Comparison of ENCODE assay signal across 10 mouse cellular contexts in the genomic region with DNA sequence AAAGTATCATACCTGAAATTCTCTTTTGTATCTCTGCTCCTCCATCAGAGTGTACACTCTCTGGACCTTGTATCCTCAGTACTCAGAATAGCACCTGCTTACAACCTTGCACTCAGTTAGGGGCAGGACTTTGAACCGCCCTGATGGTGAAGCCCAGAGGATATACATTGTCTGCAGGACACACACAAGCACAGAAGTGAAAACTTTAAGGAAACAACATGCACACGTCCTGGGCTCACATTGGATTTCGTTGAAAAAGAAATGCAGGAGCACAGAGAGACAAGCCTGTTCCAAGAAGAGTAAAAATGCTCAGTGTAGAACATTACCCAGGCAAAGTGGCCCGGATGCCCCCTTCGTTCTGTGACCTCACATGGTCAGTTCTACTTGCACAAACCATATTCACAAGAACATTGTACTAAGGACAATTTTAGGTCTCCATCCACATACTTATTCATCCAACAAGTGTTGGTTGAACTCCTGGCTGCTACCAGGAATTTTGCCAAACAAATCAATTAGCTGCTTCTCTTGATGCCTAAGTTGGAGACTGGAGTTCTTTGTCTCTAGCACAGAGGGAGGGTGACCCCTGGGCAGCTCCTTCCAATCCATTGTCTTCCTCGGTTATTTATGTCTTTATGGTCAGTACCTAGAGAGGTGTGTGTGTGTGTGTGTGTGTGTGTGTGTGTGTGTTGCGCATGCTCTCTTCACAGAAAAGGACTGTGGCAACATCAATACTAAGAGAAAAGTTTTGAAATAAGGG. TPM values are rescaled to one million over a fixed set of nuclear protein-coding genes. Genes with fewer than 3 reads are reported as not detected.
DNase-seq lines count a peak whose midpoint lies in the region; ATAC-seq lines count a peak whose summit lies in the region.
"Had no signal": no experiment of that assay in that cellular context is flagged by ENCODE, and none has a peak within 500 bp of the region (broad histone marks: within the 10 kb centered on the region; RNA-seq: fewer than 3 reads in every experiment).

No protein-coding gene starts in this region.

- H3K27ac ChIP-seq in forebrain, embryonic 10.5 days, result peak overlapping the region; percentile 99
- H3K27ac ChIP-seq in forebrain, embryonic 15.5 days (replicated peaks), result no peak overlapping the region
- H3K27ac ChIP-seq in lung, embryonic 16.5 days (ENCODE audit: low read length), result no peak overlapping the region; the same call in 1 of the 2 replicates
- H3K27ac ChIP-seq in hindbrain, embryonic 16.5 days (ENCODE audit: low read depth, low read length), result no peak overlapping the region

- no peak for ATAC-seq in forebrain, embryonic 15.5 days (replicated peaks)
- no peak for ATAC-seq in lung, embryonic 16.5 days (ENCODE audit: low read depth)
- no peak for ATAC-seq in hindbrain, embryonic 16.5 days

- H3K36me3 ChIP-seq in forebrain, embryonic 10.5 days (replicated peaks), result peaks cover 11% of the 10 kb centered on the region
- H3K36me3 ChIP-seq in forebrain, embryonic 15.5 days, result no peaks in the 10 kb centered on the region
- peaks cover 3% of the 10 kb centered on the region; the same call in 1 of the 2 replicates for H3K36me3 ChIP-seq in lung, embryonic 16.5 days (ENCODE audit: control insufficient read depth, insufficient read depth, low read length)
- H3K36me3 ChIP-seq in hindbrain, embryonic 16.5 days (ENCODE audit: control insufficient read depth, insufficient read depth, low read length), result no peaks in the 10 kb centered on the region

- no peak overlapping the region for H3K4me2 ChIP-seq in forebrain, embryonic 15.5 days (replicated peaks)
- H3K4me2 ChIP-seq in lung, embryonic 16.5 days (ENCODE audit: low read depth, low read length), result peak overlapping the region; percentile 54
- H3K4me2 ChIP-seq in hindbrain, embryonic 16.5 days (ENCODE audit: low read length), result peak overlapping the region; percentile 91

- peak; percentile 37 for DNase-seq in forebrain, embryonic 10.5 days (ENCODE audit: extremely low spot score, low spot score)
- DNase-seq in lung, postnatal 10 days, result no peak
- peak; percentile 70 for DNase-seq in retina, embryonic 14.5 days (ENCODE audit: low spot score)
- no peak for DNase-seq in urinary bladder, postnatal 36 days (ENCODE audit: low spot score in 2 of 2)
- DNase-seq in cerebellum, adult 8-10 months, result no peak
- DNase-seq: B cell, adult 2 months; layer of hippocampus, postnatal 36 days had no signal

- H3K4me3 ChIP-seq in forebrain, embryonic 10.5 days, result peak overlapping the region; percentile 74
- H3K4me3 ChIP-seq in forebrain, embryonic 15.5 days, result no peak overlapping the region
- no peak overlapping the region for H3K4me3 ChIP-seq in lung, embryonic 16.5 days (ENCODE audit: low read length)
- no peak overlapping the region for H3K4me3 ChIP-seq in hindbrain, embryonic 16.5 days (ENCODE audit: low read length)

- peaks cover 25% of the 10 kb centered on the region for H3K27me3 ChIP-seq in forebrain, embryonic 10.5 days (ENCODE audit: poor library complexity, severe bottlenecking)
- no peaks in the 10 kb centered on the region for H3K27me3 ChIP-seq in forebrain, embryonic 15.5 days
- H3K27me3 ChIP-seq in lung, embryonic 16.5 days (ENCODE audit: control insufficient read depth, insufficient read depth, low read depth, low read length), result no peaks in the 10 kb centered on the region
- H3K27me3 ChIP-seq in hindbrain, embryonic 16.5 days (replicated peaks; ENCODE audit: control insufficient read depth, insufficient read depth, low read length), result peaks cover 5% of the 10 kb centered on the region

- H3K9ac ChIP-seq in forebrain, embryonic 15.5 days (replicated peaks), result no peak overlapping the region
- H3K9ac ChIP-seq in lung, embryonic 16.5 days (ENCODE audit: low read length), result 0 out of 2 replicates have a peak overlapping the region, but pooled peaks have one; percentile 33
- H3K9ac ChIP-seq in hindbrain, embryonic 16.5 days (ENCODE audit: low read depth, low read length), result no peak overlapping the region

- peaks cover 60% of the 10 kb centered on the region for H3K4me1 ChIP-seq in forebrain, embryonic 10.5 days
- H3K4me1 ChIP-seq in forebrain, embryonic 15.5 days, result peaks cover 35% of the 10 kb centered on the region
- H3K4me1 ChIP-seq in lung, embryonic 16.5 days (replicated peaks; ENCODE audit: control insufficient read depth, insufficient read depth, low read length), result peaks cover 22% of the 10 kb centered on the region
- peaks cover 11% of the 10 kb centered on the region for H3K4me1 ChIP-seq in hindbrain, embryonic 16.5 days (ENCODE audit: control insufficient read depth, insufficient read depth, low read depth, low read length)

- H3K9me3 ChIP-seq in forebrain, embryonic 10.5 days, result no peaks in the 10 kb centered on the region
- no peaks in the 10 kb centered on the region for H3K9me3 ChIP-seq in forebrain, embryonic 15.5 days
- H3K9me3 ChIP-seq in lung, embryonic 16.5 days (ENCODE audit: control insufficient read depth, low read length), result no peaks in the 10 kb centered on the region
- no peaks in the 10 kb centered on the region for H3K9me3 ChIP-seq in hindbrain, embryonic 16.5 days (ENCODE audit: control insufficient read depth, low read length)

- 21% methylated on average over 7 of the region's 7 CpGs for WGBS in forebrain, embryonic 10.5 days
- 23% methylated on average over 7 of the region's 7 CpGs for WGBS in forebrain, embryonic 15.5 days
- 45% methylated on average over 7 of the region's 7 CpGs for WGBS in lung, embryonic 16.5 days
- 17% methylated on average over 7 of the region's 7 CpGs for WGBS in hindbrain, embryonic 16.5 days

RNA-seq across cellular contexts. Expression of a gene that starts 1.2 kb away (rescaled TPM):
- 280 and 291 TPM in 2 replicates for polyA plus RNA-seq in forebrain, embryonic 10.5 days (2016; fragmentation: Nextera tagmentation; extraction: Ambion mirVana)
- 122 and 125 TPM in 2 replicates for polyA plus RNA-seq in forebrain, embryonic 15.5 days (2015; fragmentation: Nextera tagmentation; extraction: Ambion mirVana)
- polyA plus RNA-seq in lung, embryonic 16.5 days (2015; fragmentation: Nextera tagmentation; extraction: Ambion mirVana), result 130 and 137 TPM in 2 replicates
- polyA plus RNA-seq in hindbrain, embryonic 16.5 days (2015; fragmentation: Nextera tagmentation; extraction: Ambion mirVana), result 17.3 and 22.1 TPM in 2 replicates

Comparison
In these comparisons a context has a peak if more than half of its experiments do, and no peak if none do; other contexts are left out.
1. DNase-seq: peak in forebrain, embryonic 10.5 days (single experiment) and retina, embryonic 14.5 days (single experiment); none in lung, postnatal 10 days (single experiment), urinary bladder, postnatal 36 days (0 of 2) and cerebellum, adult 8-10 months (single experiment).